Mouse (Mus musculus) liver, embryonic 14.5 days (tissue): ENCODE measurements at regions not wholly inside any gene's neighbourhood (a gene's known extent, or its start where the extent isn't known, plus 50 kb on each side); places are given as distances from the start of the nearest gene placed in this dataset.

ENCODE experiments used
- ATAC-seq: fragments of 200-750 bp; cut with Nextera tagmentation; 2 replicates; pipeline ENCODE4 v1.8.0; 2017; ENCODE audit warnings: moderate number of reproducible peaks, mild to moderate bottlenecking, moderate library complexity; ENCODE audit not compliant: insufficient read depth
- DNase-seq, 3 experiments: peaks; one replicate each; pipeline ENCODE4 v3.0.0-alpha.2; 2012 to 2013; ENCODE audit warnings: low read depth in 3 of 3, low spot score in 3 of 3
- H3K27ac ChIP-seq: fragments of 300-500 bp; sonication (generic); 2 replicates; pipeline ENCODE4 v1.5.1; 2014; ENCODE audit warnings: moderate library complexity, mild to moderate bottlenecking, control low read depth, inconsistent platforms
- H3K27me3 ChIP-seq: fragments of 300-500 bp; sonication (generic); 2 replicates; pipeline ENCODE4 v1.6.1; 2014; ENCODE audit warnings: mild to moderate bottlenecking, low read length, moderate library complexity; ENCODE audit not compliant: control insufficient read depth, insufficient read depth
- H3K36me3 ChIP-seq: fragments of 300-500 bp; sonication (generic); replicated peaks from 2 replicates; pipeline ENCODE4 v1.6.1; 2014; ENCODE audit warnings: low read depth; ENCODE audit not compliant: control insufficient read depth, insufficient read depth
- H3K4me1 ChIP-seq, 2 experiments: fragments of 200-500 bp in 1 of 2; fragments of 300-500 bp in 1 of 2; sonication (generic) in 1 of 2; replicated peaks; 2 replicates each; pipeline ENCODE4 v1.6.1; 2012 to 2014; ENCODE audit warnings: antibody characterized with exemption in 1 of 2, inconsistent platforms in 1 of 2, low read length in 1 of 2; ENCODE audit not compliant: control insufficient read depth in 2 of 2, insufficient read depth in 2 of 2
- H3K4me2 ChIP-seq: fragments of 300-500 bp; sonication (generic); 2 replicates; pipeline ENCODE4 v1.6.1; 2014; ENCODE audit warnings: low read depth, mild to moderate bottlenecking, control low read depth, moderate library complexity
- H3K4me3 ChIP-seq, 2 experiments: fragments of 200-500 bp in 1 of 2; fragments of 300-500 bp in 1 of 2; sonication (generic) in 1 of 2; 2 replicates each; pipeline ENCODE4 v1.5.1; 2012 to 2014; ENCODE audit warnings: low read depth in 2 of 2, low read length in 2 of 2, mild to moderate bottlenecking in 2 of 2, control low read depth in 1 of 2, inconsistent platforms in 1 of 2, moderate library complexity in 1 of 2; ENCODE audit not compliant: insufficient read depth in 1 of 2
- H3K9ac ChIP-seq: fragments of 300-500 bp; sonication (generic); replicated peaks from 2 replicates; pipeline ENCODE4 v1.6.1; 2014; ENCODE audit warnings: mild to moderate bottlenecking, control low read depth, moderate library complexity
- H3K9me3 ChIP-seq: fragments of 300-500 bp; sonication (generic); 2 replicates; pipeline ENCODE4 v1.6.1; 2016; ENCODE audit warnings: low read length, mixed read lengths; ENCODE audit not compliant: control insufficient read depth
- CTCF ChIP-seq: IDR thresholded peaks from 2 replicates; pipeline ENCODE4 v1.5.1; 2016; ENCODE audit warnings: antibody characterized with exemption, low read depth, control low read depth
- EP300 ChIP-seq: IDR thresholded peaks from 2 replicates; pipeline ENCODE4 v1.6.1; 2016; ENCODE audit warnings: antibody characterized with exemption, low read depth
- WGBS: fragments of 180-500 bp; shearing (Covaris S2); extraction: QIAGEN DNeasy Blood & Tissue Kit; methylation state at CpG from one replicate; pipeline ENCODE4 v1.1.7; 2014; ENCODE audit not compliant: insufficient replicate concordance; 5-methylcytosine and 5-hydroxymethylcytosine counted together

DNA sequence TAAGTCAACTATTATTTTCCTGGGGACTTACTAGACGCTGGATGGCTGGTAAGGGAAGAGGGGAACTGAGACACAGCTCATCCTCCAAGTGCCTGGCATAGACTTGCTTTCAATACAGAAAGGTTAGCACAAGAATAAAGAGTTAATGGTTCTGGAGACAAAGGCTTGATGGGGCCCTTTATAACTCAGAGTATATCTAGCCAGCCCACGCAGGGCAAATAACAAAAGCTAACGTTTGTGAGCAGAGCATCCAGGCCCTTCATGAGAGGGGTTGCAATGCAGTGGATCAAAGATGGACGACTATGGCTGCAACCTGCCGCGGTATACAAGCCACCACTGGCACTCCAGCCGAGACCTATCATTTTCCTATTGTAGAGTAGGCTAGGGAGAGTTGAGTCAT is 171.3 kb upstream of the Tgfbr2 start:
- ATAC-seq: no peak
- 74% methylated on average over 7 of the region's 7 CpGs for WGBS
- no peaks in the 10 kb centered on the region for H3K27me3 ChIP-seq
- H3K9me3 ChIP-seq: no peaks in the 10 kb centered on the region
- H3K27ac ChIP-seq: no peak overlapping the region
- H3K4me3 ChIP-seq: no peak overlapping the region
- TF ChIP-seq CTCF: no peak
- no peak for TF ChIP-seq EP300
- H3K36me3 ChIP-seq: no peaks in the 10 kb centered on the region
- H3K4me1 ChIP-seq: peaks cover 0 to 5% of the 10 kb centered on the region in 2 experiments; a peak in 2 of 4 replicates
- DNase-seq: no peak
- H3K4me2 ChIP-seq: no peak overlapping the region
- H3K9ac ChIP-seq: no peak overlapping the region

DNA sequence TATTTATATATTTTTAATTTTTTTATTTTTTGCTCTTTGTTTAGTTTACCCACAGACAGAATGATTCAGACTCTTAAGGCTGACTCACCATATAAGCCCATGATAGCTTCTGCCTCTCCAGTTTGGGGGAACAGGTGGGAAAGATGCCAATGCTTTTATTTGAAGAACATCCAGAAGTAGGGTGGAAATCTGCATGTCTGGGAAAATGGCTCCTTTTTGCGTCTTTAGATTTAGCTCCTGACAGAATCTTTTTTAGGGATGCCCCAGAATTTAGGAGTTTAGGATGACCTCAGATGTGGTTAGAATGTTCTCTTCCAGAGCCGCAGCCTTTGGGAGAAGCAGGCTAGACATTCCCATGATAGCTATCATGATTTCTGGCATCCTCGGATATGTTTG is 167.9 kb upstream of the Tgfbr2 start:
- Histone ChIP-seq H3K9me3 (no peaks in the 10 kb centered on the region), H3K36me3 (no peaks in the 10 kb centered on the region), H3K4me2 (no peak overlapping the region), H3K4me3 (no peak overlapping the region), H3K4me1 (peaks cover 0 to 6% of the 10 kb centered on the region in 2 experiments; a peak in 2 of 4 replicates), H3K9ac (no peak overlapping the region), H3K27me3 (no peaks in the 10 kb centered on the region), H3K27ac (no peak overlapping the region)
- WGBS: 72% methylated on average over 3 of the region's 3 CpGs
- ATAC-seq (no peak), DNase-seq (no peak)
- no peak for TF ChIP-seq CTCF
- TF ChIP-seq EP300: no peak

DNA sequence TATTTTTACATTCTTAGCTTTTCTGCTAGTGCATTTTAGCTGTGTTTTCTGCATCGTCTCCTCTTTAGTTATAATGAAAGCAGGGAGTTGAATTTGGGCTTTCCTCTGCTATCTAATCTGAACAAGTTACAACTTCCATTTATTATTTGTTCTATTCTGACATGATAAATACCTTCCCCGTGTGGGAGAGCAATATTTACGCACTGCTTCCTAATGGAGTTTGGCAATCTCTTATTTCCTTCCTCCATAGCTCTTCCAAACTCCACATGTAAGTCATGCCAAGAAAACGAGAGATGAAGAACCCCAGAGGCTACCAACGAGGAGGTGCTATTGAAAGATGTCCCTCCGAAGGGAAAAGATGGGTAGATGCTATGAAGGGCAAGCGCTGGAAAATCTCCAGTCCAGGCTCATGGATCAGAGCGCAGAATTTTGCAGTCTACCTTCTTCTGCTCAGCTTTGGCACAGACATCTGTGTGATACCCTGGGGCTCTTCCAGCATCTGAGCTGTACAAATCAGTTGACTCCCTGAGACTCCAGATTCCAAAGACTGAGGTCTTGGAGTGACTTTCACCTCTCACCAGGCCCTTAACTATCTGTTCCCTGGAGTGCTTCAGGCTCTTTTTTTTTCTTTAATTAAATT is 167.4 kb upstream of the Tgfbr2 start:
- Histone ChIP-seq H3K9me3 (no peaks in the 10 kb centered on the region), H3K9ac (no peak overlapping the region), H3K4me3 (no peak overlapping the region), H3K36me3 (no peaks in the 10 kb centered on the region), H3K27me3 (no peaks in the 10 kb centered on the region), H3K4me1 (peaks cover 2 to 11% of the 10 kb centered on the region in 2 experiments; a peak in 2 of 4 replicates), H3K27ac (no peak overlapping the region), H3K4me2 (no peak overlapping the region)
- WGBS: 59% methylated on average over 8 of the region's 8 CpGs
- TF ChIP-seq CTCF: no peak
- no peak for TF ChIP-seq EP300
- no peak for DNase-seq
- no peak for ATAC-seq

DNA sequence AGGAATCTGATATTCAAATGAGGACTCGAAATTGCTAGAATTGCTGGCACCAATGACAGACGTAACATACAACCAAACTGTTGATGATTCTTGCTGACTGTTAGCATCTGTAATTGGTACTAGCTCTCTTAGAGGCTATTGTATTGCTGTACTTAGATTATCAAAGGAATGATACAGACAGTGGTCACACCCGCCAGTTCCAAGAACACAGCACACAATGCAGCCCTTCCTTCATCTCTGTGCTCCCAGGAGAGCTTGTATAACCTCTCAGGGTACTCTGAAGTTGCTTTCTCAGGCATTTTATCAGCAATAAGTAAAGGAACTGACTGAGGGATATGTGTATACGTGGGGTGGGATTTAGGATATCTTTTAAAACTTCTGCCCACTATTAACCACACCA is 166.8 kb upstream of the Tgfbr2 start:
- Histone ChIP-seq H3K4me3 (no peak overlapping the region), H3K27me3 (no peaks in the 10 kb centered on the region), H3K9ac (no peak overlapping the region), H3K27ac (no peak overlapping the region), H3K4me2 (no peak overlapping the region), H3K9me3 (no peaks in the 10 kb centered on the region), H3K4me1 (peaks cover 5 to 13% of the 10 kb centered on the region in 2 experiments; a peak in 2 of 4 replicates), H3K36me3 (no peaks in the 10 kb centered on the region)
- no peak for TF ChIP-seq EP300
- no peak for TF ChIP-seq CTCF
- ATAC-seq: no peak
- DNase-seq: no peak
- 30% methylated on average over 4 of the region's 4 CpGs for WGBS

DNA sequence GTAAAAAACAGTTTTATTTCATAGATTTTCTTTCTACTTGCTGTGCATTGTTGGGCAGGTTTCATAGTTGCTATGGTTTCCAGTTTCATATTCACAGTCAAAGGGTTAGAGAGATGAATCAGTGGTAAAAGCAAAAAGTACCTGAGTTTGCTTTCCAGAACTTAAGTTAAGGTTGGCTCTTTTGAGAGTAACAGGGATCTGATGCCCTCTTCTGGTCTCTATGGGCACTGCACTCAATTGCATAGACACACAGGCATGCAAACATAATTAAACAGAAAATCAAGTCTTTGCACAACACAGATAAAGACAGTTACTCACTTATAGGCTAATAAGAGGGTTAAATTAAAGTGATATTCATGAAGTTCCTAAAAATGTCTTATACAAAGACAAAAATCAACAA is 165.8 kb upstream of the Tgfbr2 start:
- H3K9ac ChIP-seq: no peak overlapping the region
- no peak for ATAC-seq
- no peak for DNase-seq

More for the DNA sequence above, 165.8 kb upstream of the Tgfbr2 start:
- Histone ChIP-seq H3K27me3 (no peaks in the 10 kb centered on the region), H3K4me2 (no peak overlapping the region), H3K27ac (no peak overlapping the region), H3K9me3 (no peaks in the 10 kb centered on the region), H3K4me1 (peaks cover 14 to 23% of the 10 kb centered on the region in 2 experiments), H3K4me3 (no peak overlapping the region), H3K36me3 (no peaks in the 10 kb centered on the region)
- TF ChIP-seq CTCF (peak; percentile 33; the same call in 1 of the 2 replicates), EP300 (no peak)
